Mouse (Mus musculus) G1E (cell line): ENCODE results near the gene Spcs3. TPM values are rescaled to one million over a fixed set of nuclear protein-coding genes. Genes with fewer than 3 reads are reported as not detected.

ENCODE experiments used
- ATAC-seq: 2 replicates; pipeline ENCODE4 v1.8.0; 2016; ENCODE audit warnings: mild to moderate bottlenecking; ENCODE audit not compliant: insufficient number of reproducible peaks, poor library complexity, low FRiP score, severe bottlenecking; ENCODE audit errors: extremely low read depth
- DNase-seq: peaks from one replicate; pipeline ENCODE4 v3.0.0; 2012; ENCODE audit warnings: low spot score
- H3K27me3 ChIP-seq: 2 replicates; pipeline ENCODE4 v1.6.1; 2012; ENCODE audit warnings: mild to moderate bottlenecking, low read length, inconsistent platforms; ENCODE audit not compliant: insufficient read depth
- H3K36me3 ChIP-seq: replicated peaks from 2 replicates; pipeline ENCODE3; 2012; ENCODE audit warnings: mild to moderate bottlenecking, inconsistent platforms
- H3K4me1 ChIP-seq: 2 replicates; pipeline ENCODE4 v1.6.1; 2012; ENCODE audit warnings: low read depth, low read length, inconsistent platforms, mixed read lengths; ENCODE audit not compliant: insufficient read depth
- H3K4me3 ChIP-seq: 2 replicates; pipeline ENCODE4 v1.5.1; 2012; ENCODE audit warnings: low read depth, mild to moderate bottlenecking, inconsistent platforms, low read length, moderate library complexity, mixed read lengths
- H3K9me3 ChIP-seq: replicated peaks from 2 replicates; pipeline ENCODE4 v1.6.1; 2012; ENCODE audit warnings: inconsistent platforms
- CTCF ChIP-seq: IDR thresholded peaks from 2 replicates; pipeline ENCODE4 v1.5.1; 2012; ENCODE audit warnings: low read depth, low read length, inconsistent platforms, mixed read lengths
- GATA1 ChIP-seq: IDR thresholded peaks from 2 replicates; pipeline ENCODE4 v1.6.1; 2012; ENCODE audit warnings: borderline replicate concordance, low read length, inconsistent platforms, mixed read lengths
- GATA2 ChIP-seq: IDR thresholded peaks from 2 replicates; pipeline ENCODE4 v1.6.1; 2012; ENCODE audit warnings: low read depth, low read length, inconsistent platforms, borderline replicate concordance
- POLR2AphosphoS5 ChIP-seq: IDR thresholded peaks from 2 replicates; pipeline ENCODE4 v1.6.1; 2012; ENCODE audit warnings: low read depth, low read length, inconsistent platforms; ENCODE audit not compliant: insufficient replicate concordance
- TAL1 ChIP-seq: conservative IDR thresholded peaks from 2 replicates; pipeline ENCODE4 v1.6.1; 2012; ENCODE audit warnings: low read depth, low read length, inconsistent platforms, mixed read lengths
- polyA plus RNA-seq: library from polyadenylated mRNA; stranded (reverse); fragments of >175 nt; gene quantifications from 2 replicates; pipeline ENCODE4 v1.2.3, GENCODE M21; 2012
- total RNA-seq, 2 experiments: library from RNA; stranded (forward) in 1 of 2; stranded (reverse) in 1 of 2; fragments of 200-1000 nt in 1 of 2; fragments of >200 nt in 1 of 2; fragmentation: Nextera tagmentation in 1 of 2; gene quantifications; 2 replicates each; pipeline ENCODE4 v1.2.3; 2014 to 2017

Spcs3 gene
- total RNA-seq (2014; fragmentation: Nextera tagmentation) (246 and 257 TPM in 2 replicates), total RNA-seq (2017) (104 and 110 TPM in 2 replicates), polyA plus RNA-seq (37.5 and 39.2 TPM in 2 replicates)

DNA sequence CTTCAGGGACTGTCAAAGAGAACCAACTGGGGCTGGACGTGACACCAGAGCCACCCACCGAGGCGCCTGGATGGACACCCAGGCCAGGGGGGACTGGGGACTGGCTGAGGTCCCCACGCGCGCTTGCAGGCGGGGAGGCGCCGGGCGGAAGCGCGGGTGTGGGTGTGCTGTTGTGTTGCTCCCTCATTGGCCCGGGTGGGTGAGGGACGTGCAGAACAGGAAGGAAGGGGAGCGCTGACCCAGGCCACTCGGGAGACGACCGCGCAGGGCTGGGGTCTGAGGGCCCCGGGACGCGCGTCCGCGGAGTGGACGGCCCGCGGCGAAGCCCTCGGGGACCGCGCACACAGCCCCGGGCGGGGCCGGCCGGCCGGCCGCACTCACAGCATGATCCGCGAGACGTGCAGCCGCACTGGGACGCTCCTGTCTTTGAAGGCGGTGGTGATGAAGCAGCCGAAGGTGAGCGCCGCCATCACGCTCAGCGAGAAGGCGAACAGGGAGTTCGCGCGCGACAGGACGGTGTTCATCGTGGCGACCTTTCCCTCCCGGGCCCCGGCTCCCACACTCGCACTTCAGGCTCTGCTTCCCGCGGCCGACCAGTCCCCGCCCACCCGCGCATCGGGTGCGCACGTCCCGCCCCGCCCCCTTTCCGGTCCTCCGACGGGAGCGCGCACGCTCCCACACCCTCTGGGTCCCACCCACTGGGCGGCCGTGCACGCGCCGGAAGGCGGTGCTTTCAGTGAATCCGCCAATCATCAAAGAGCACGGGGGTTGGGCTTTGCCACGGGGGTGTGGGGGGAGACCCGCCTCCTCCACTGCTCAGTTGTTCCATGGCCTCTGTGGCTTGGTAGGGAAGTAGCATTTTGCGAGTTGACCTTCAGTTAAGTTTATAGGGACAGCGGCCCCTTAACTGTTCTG is at the start of gene Spcs3, which contains the start of gene Asb5:
TSS of gene Spcs3 (minus strand) at position 617 of the 915 bp plus-strand sequence.
TSS of gene Asb5 (plus strand) at position 199 of the 915 bp plus-strand sequence.
- H3K36me3 ChIP-seq = peaks cover 25% of the 10 kb centered on the region
- peak; percentile 85 for ATAC-seq
- TF ChIP-seq GATA2 (no peak), CTCF (no peak), TAL1 (no peak), GATA1 (no peak), POLR2AphosphoS5 (no peak)
- H3K27me3 ChIP-seq = no peaks in the 10 kb centered on the region
- H3K9me3 ChIP-seq = no peaks in the 10 kb centered on the region
- H3K4me3 ChIP-seq = peak within 1 kb of the TSS; percentile 97
- peak; percentile 87 for DNase-seq
- peaks cover 27% of the 10 kb centered on the region for H3K4me1 ChIP-seq

DNA sequence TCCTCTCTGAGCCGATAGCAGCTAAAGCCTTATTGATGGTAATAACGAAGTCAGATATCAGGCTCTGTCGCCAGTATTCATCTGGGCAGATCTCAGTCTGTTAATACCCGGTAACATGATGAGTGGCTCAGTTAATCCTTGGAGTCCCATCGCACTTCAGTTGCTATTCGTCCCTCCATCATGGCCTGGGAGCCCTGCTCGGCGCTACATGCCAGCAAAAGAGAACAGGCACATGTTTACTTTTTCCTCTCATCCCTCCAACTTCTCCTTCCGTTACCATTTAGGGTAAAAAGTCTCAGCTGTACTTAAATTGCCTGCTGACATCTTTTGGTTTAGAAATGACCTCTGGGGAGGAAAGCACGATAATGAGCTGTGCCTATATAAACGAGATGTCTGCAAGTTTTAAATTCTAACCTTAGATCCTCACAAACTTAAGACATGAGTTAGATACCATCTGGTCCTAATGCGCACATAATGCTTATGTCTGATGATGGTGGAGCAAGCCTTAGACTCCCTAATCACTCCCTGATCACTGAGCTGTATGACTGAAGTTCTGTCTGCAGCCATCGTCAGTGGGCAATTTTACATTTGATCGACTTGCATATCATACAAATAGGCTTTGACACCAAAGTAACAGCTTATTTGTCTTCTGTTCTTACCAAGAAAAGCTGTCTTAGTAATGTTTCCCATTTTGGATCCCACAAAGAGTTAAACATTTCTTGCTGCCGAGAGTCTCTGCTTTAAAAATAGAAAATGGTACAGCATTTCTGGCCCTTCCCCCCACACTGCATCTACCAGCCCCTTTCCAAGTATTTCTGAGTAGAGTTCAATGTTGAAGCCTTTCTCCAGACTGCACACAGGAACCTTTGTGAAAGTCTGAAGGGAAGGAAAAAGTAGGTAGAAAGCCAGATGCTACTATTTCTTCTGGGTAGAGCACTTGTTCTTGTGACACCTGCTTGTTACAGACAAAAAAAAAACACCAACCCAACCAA is 41.1 kb upstream of the Spcs3 start:
- H3K27me3 ChIP-seq = no peaks in the 10 kb centered on the region; the same call in 1 of the 2 replicates
- no peaks in the 10 kb centered on the region for H3K4me1 ChIP-seq
- H3K36me3 ChIP-seq = no peaks in the 10 kb centered on the region
- no peak overlapping the region for H3K4me3 ChIP-seq
- ATAC-seq (no peak), DNase-seq (no peak)
- TF ChIP-seq GATA2 (no peak), GATA1 (no peak), POLR2AphosphoS5 (no peak), TAL1 (no peak), CTCF (no peak)
- no peaks in the 10 kb centered on the region for H3K9me3 ChIP-seq

- TF ChIP-seq CTCF (no peak), POLR2AphosphoS5 (no peak), TAL1 (no peak), GATA2 (no peak), GATA1 (no peak)
- no peak for ATAC-seq
- Histone ChIP-seq H3K27me3 (no peaks in the 10 kb centered on the region; the same call in 1 of the 2 replicates), H3K4me3 (no peak overlapping the region), H3K4me1 (no peaks in the 10 kb centered on the region), H3K9me3 (no peaks in the 10 kb centered on the region), H3K36me3 (no peaks in the 10 kb centered on the region)
- no peak for DNase-seq
These were observed 37.4 kb upstream of the Spcs3 start for GRCm38 (mm10) chr8:54567168-54567567.

- no peak for ATAC-seq
These were observed 35.9 kb upstream of the Spcs3 start for GRCm38 (mm10) chr8:54565603-54566260.

GRCm38 (mm10) chr8:54565181-54565580 is 35.4 kb upstream of the Spcs3 start:
- no peaks in the 10 kb centered on the region for H3K9me3 ChIP-seq
- H3K4me3 ChIP-seq = no peak overlapping the region
- H3K36me3 ChIP-seq = no peaks in the 10 kb centered on the region

More at GRCm38 (mm10) chr8:54565603-54566260, 35.9 kb upstream of the Spcs3 start:
- no peak overlapping the region for H3K4me3 ChIP-seq
- no peaks in the 10 kb centered on the region for H3K9me3 ChIP-seq
- no peak for DNase-seq
- no peaks in the 10 kb centered on the region; the same call in 1 of the 2 replicates for H3K27me3 ChIP-seq
- TF ChIP-seq CTCF (no peak), POLR2AphosphoS5 (no peak), TAL1 (no peak), GATA1 (no peak), GATA2 (no peak)
- H3K36me3 ChIP-seq = no peaks in the 10 kb centered on the region
- H3K4me1 ChIP-seq = no peaks in the 10 kb centered on the region

More at GRCm38 (mm10) chr8:54565181-54565580, 35.4 kb upstream of the Spcs3 start:
- Histone ChIP-seq H3K4me1 (no peaks in the 10 kb centered on the region), H3K27me3 (no peaks in the 10 kb centered on the region; the same call in 1 of the 2 replicates)
- DNase-seq (no peak), ATAC-seq (no peak)
- TF ChIP-seq GATA2 (no peak), POLR2AphosphoS5 (no peak), CTCF (no peak), TAL1 (no peak), GATA1 (no peak)
